Mouse (Mus musculus) kidney, adult 8-10 months (tissue): ENCODE results near the gene Fkbp3.

Source experiments
- DNase-seq, 2 experiments: peaks; one replicate each; pipeline ENCODE4 v3.0.0; 2022

The Fkbp3 gene

GRCm38 (mm10) chr12:65022842-65023241, 51.0 kb downstream of the Fkbp3 start:
- no peak for DNase-seq
